Mouse (Mus musculus) cerebellum, adult 2 months (tissue): ENCODE results near the gene Lrrn1. TPM values are rescaled to one million over a fixed set of nuclear protein-coding genes. Genes with fewer than 3 reads are reported as not detected.
A peak's percentile ranks its signal among the peaks of the same experiment; 100 is the strongest.

Experiments
- DNase-seq, 2 experiments: peaks; one replicate each; pipeline ENCODE4 v3.0.0; 2021
- H3K27ac ChIP-seq: fragments of 200-500 bp; 2 replicates; pipeline ENCODE4 v1.5.1; 2012; ENCODE audit warnings: low read length, control low read depth, inconsistent platforms; ENCODE audit not compliant: insufficient read depth
- H3K27me3 ChIP-seq: fragments of 200-500 bp; 2 replicates; pipeline ENCODE4 v1.6.1; 2012; ENCODE audit warnings: inconsistent platforms, mild to moderate bottlenecking, low read length, moderate library complexity; ENCODE audit not compliant: control insufficient read depth, insufficient read depth
- H3K4me1 ChIP-seq: fragments of 200-500 bp; 2 replicates; pipeline ENCODE4 v1.6.1; 2011; ENCODE audit warnings: low read length; ENCODE audit not compliant: control insufficient read depth, insufficient read depth
- H3K4me3 ChIP-seq: fragments of 200-500 bp; replicated peaks from 2 replicates; pipeline ENCODE3; 2011; ENCODE audit warnings: mild to moderate bottlenecking, low read depth, low read length, control low read depth; ENCODE audit not compliant: insufficient read depth
- CTCF ChIP-seq: fragments of 200-500 bp; IDR thresholded peaks from 2 replicates; pipeline ENCODE4 v1.5.1; 2011; ENCODE audit warnings: low read depth, mild to moderate bottlenecking, control low read depth, low read length, moderate library complexity, borderline replicate concordance; ENCODE audit not compliant: insufficient read depth
- POLR2A ChIP-seq: fragments of 200-500 bp; IDR thresholded peaks from 2 replicates; pipeline ENCODE4 v1.6.1; 2011; ENCODE audit warnings: low read length, control low read depth, borderline replicate concordance; ENCODE audit not compliant: insufficient read depth
- WGBS: fragments of 180-500 bp; shearing (Covaris S2); methylation state at CpG from one replicate; pipeline ENCODE4 v1.1.7; 2018; 5-methylcytosine and 5-hydroxymethylcytosine counted together
- polyA plus RNA-seq: library from polyadenylated mRNA; depleted of rRNA; stranded (reverse); fragments of >200 nt; gene quantifications from 2 replicates; pipeline ENCODE4 v1.2.3, GENCODE M21; 2012

Gene Lrrn1
- polyA plus RNA-seq, 1 experiment, result 98.1 TPM

DNA sequence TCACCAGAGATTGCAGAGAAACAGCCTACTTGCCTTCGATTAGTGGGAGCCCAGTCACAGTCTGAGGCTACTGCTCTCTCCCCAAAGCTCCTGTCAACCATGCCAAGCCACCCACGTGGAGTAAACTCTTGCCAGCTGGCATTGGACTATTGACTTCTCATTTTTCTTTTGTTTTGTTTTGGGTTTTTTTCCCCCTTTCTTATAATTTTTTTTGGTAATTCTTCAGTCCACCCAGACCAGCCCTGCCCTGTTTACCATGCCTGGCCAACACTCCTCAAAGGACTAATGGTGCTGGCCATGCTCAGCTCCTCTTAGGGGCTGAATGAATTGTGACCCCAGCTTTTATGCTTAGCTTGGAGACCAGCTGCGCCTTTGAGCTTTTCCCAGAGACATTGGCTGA lies 27.4 kb downstream of the Lrrn1 start:
- peak overlapping the region; percentile 37; the same call in 1 of the 2 replicates for H3K27ac ChIP-seq
- no peaks in the 10 kb centered on the region for H3K27me3 ChIP-seq
- WGBS, result 4% methylated on average over 3 of the region's 3 CpGs
- H3K4me3 ChIP-seq, result no peak overlapping the region
- H3K4me1 ChIP-seq, result peaks cover 6% of the 10 kb centered on the region; the same call in 1 of the 2 replicates
- DNase-seq, result peak; percentile 79 to 86
- TF ChIP-seq CTCF, result no peak
- no peak for TF ChIP-seq POLR2A

DNA sequence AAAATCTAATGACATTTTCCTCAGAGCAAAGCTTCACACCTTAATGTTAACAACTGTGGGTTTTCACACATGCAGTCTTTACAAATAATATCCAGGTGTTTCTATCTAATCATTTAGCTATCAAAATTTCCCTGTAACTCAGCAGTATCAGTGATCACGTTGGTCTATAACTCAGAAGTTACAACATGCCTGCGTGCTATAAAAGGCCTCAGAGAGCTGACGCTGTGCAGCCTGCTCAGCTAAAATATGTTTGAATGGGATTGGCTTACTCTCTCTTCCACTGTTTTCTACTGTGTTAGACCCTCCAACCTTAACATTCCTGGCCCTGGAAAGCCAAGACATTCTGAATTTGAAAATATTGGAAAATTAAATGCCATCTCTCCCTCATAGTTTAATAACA lies 28.2 kb downstream of the Lrrn1 start:
- 66% methylated on average over 3 of the region's 3 CpGs for WGBS
- Histone ChIP-seq H3K27ac (no peak overlapping the region), H3K4me1 (peaks cover 6% of the 10 kb centered on the region; the same call in 1 of the 2 replicates), H3K27me3 (no peaks in the 10 kb centered on the region), H3K4me3 (no peak overlapping the region)
- TF ChIP-seq CTCF (no peak), POLR2A (no peak)
- no peak for DNase-seq

GRCm38 (mm10) chr6:107562255-107562654 lies 32.7 kb downstream of the Lrrn1 start:
- Histone ChIP-seq H3K27ac (no peak overlapping the region), H3K4me1 (peaks cover 11% of the 10 kb centered on the region), H3K4me3 (no peak overlapping the region), H3K27me3 (no peaks in the 10 kb centered on the region)
- no peak for TF ChIP-seq CTCF
- no peak for TF ChIP-seq POLR2A
- DNase-seq, result no peak
- 98% methylated on average over 2 of the region's 2 CpGs for WGBS

GRCm38 (mm10) chr6:107566944-107567634 lies 37.5 kb downstream of the Lrrn1 start:
- DNase-seq, result peak; percentile 86 to 92
- peaks cover 7% of the 10 kb centered on the region for H3K4me1 ChIP-seq
- H3K27ac ChIP-seq, result no peak overlapping the region
- H3K4me3 ChIP-seq, result no peak overlapping the region
- no peaks in the 10 kb centered on the region for H3K27me3 ChIP-seq
- TF ChIP-seq POLR2A (no peak), CTCF (no peak)
- 18% methylated on average over 12 of the region's 12 CpGs for WGBS

GRCm38 (mm10) chr6:107574561-107574960 lies 45.0 kb downstream of the Lrrn1 start:
- Histone ChIP-seq H3K4me3 (no peak overlapping the region), H3K27ac (no peak overlapping the region), H3K27me3 (no peaks in the 10 kb centered on the region), H3K4me1 (no peaks in the 10 kb centered on the region)
- TF ChIP-seq POLR2A, result no peak
- TF ChIP-seq CTCF, result no peak
- 94% methylated on average over 3 of the region's 3 CpGs for WGBS
- DNase-seq, result no peak

- no peak for DNase-seq
- Histone ChIP-seq H3K4me3 (no peak overlapping the region), H3K4me1 (no peaks in the 10 kb centered on the region), H3K27ac (no peak overlapping the region), H3K27me3 (no peaks in the 10 kb centered on the region)
- 78% methylated on average over 3 of the region's 3 CpGs for WGBS
- TF ChIP-seq POLR2A (no peak), CTCF (no peak)
These were observed 45.8 kb downstream of the Lrrn1 start for GRCm38 (mm10) chr6:107575405-107575804.

- Histone ChIP-seq H3K27ac (no peak overlapping the region), H3K4me1 (no peaks in the 10 kb centered on the region), H3K27me3 (no peaks in the 10 kb centered on the region), H3K4me3 (no peak overlapping the region)
- no peak for DNase-seq
- TF ChIP-seq CTCF (no peak), POLR2A (no peak)
- WGBS, result 98% methylated on average over 8 of the region's 8 CpGs
These were observed 47.7 kb downstream of the Lrrn1 start for GRCm38 (mm10) chr6:107577309-107577708.

GRCm38 (mm10) chr6:107583759-107584383 lies 54.3 kb downstream of the Lrrn1 start:
- Histone ChIP-seq H3K4me1 (no peaks in the 10 kb centered on the region), H3K4me3 (no peak overlapping the region), H3K27me3 (no peaks in the 10 kb centered on the region), H3K27ac (no peak overlapping the region)
- TF ChIP-seq CTCF, result no peak
- TF ChIP-seq POLR2A, result no peak
- no peak for DNase-seq
- WGBS, result 94% methylated on average over 1 of the region's 1 CpGs
